ENCODE assay signal across 8 mouse cellular contexts in genomic region chr5:101365364-101365763, GRCm38 (mm10).
DNase-seq lines count a peak whose midpoint lies in the region; ATAC-seq lines count a peak whose summit lies in the region.

No protein-coding gene starts in this region.

- no peak overlapping the region for H3K4me2 ChIP-seq in intestine, embryonic 16.5 days (ENCODE audit: low read depth, low read length)
- no peak overlapping the region for H3K4me2 ChIP-seq in midbrain, embryonic 15.5 days

- DNase-seq in R1 (ENCODE audit: low read depth, low spot score), result peak; percentile 52
- DNase-seq in brain, embryonic 18.5 days (ENCODE audit: low read depth, low spot score), result peak; percentile 20
- peak; percentile 63 for DNase-seq in forebrain, embryonic 10.5 days (ENCODE audit: extremely low spot score, low spot score)
- DNase-seq in left cerebral cortex, postnatal 10 days (ENCODE audit: extremely low spot score in 1 of 2, low spot score in 2 of 2), result peak; percentile 31 to 75
- peak; percentile 21 for DNase-seq in urinary bladder, adult 2 months (ENCODE audit: low spot score)
- DNase-seq in adipocyte (ENCODE audit: low spot score), result no peak

- H3K4me1 ChIP-seq in forebrain, embryonic 10.5 days, result peaks cover 1% of the 10 kb centered on the region; the same call in 1 of the 2 replicates
- no peaks in the 10 kb centered on the region; the same call in 1 of the 2 replicates for H3K4me1 ChIP-seq in intestine, embryonic 16.5 days (ENCODE audit: control insufficient read depth, insufficient read depth, low read length)
- H3K4me1 ChIP-seq in midbrain, embryonic 15.5 days, result no peaks in the 10 kb centered on the region

- no peak overlapping the region for H3K27ac ChIP-seq in forebrain, embryonic 10.5 days
- no peak overlapping the region for H3K27ac ChIP-seq in intestine, embryonic 16.5 days (ENCODE audit: low read length)
- no peak overlapping the region for H3K27ac ChIP-seq in midbrain, embryonic 15.5 days

- H3K9ac ChIP-seq in intestine, embryonic 16.5 days (ENCODE audit: low read depth, low read length), result no peak overlapping the region
- H3K9ac ChIP-seq in midbrain, embryonic 15.5 days, result no peak overlapping the region

- H3K36me3 ChIP-seq in forebrain, embryonic 10.5 days (replicated peaks), result no peaks in the 10 kb centered on the region
- H3K36me3 ChIP-seq in intestine, embryonic 16.5 days (ENCODE audit: control insufficient read depth, insufficient read depth, low read length), result no peaks in the 10 kb centered on the region
- no peaks in the 10 kb centered on the region for H3K36me3 ChIP-seq in midbrain, embryonic 15.5 days (replicated peaks)

- ATAC-seq in intestine, embryonic 16.5 days, result peak; percentile 87
- peak; percentile 56; the same call in 1 of the 2 replicates for ATAC-seq in midbrain, embryonic 15.5 days (replicated peaks)

- no peaks in the 10 kb centered on the region for H3K9me3 ChIP-seq in forebrain, embryonic 10.5 days
- no peaks in the 10 kb centered on the region for H3K9me3 ChIP-seq in intestine, embryonic 16.5 days (ENCODE audit: control insufficient read depth, low read length)
- H3K9me3 ChIP-seq in midbrain, embryonic 15.5 days, result no peaks in the 10 kb centered on the region

- intact Hi-C loops in left cerebral cortex, postnatal 10 days (cut with DNase I), result loop anchor here (5.0 kb wide), 1 partner anchor 302 kb away; no protein-coding TSS in a partner anchor

- 14% methylated on average over 11 of the region's 11 CpGs for WGBS in forebrain, embryonic 10.5 days
- WGBS in intestine, embryonic 16.5 days, result 10% methylated on average over 11 of the region's 11 CpGs
- WGBS in midbrain, embryonic 15.5 days, result 13% methylated on average over 11 of the region's 11 CpGs

- H3K4me3 ChIP-seq in forebrain, embryonic 10.5 days, result no peak overlapping the region
- H3K4me3 ChIP-seq in intestine, embryonic 16.5 days (ENCODE audit: low read length), result no peak overlapping the region
- no peak overlapping the region for H3K4me3 ChIP-seq in midbrain, embryonic 15.5 days

- H3K27me3 ChIP-seq in forebrain, embryonic 10.5 days (ENCODE audit: poor library complexity, severe bottlenecking), result peaks cover 72% of the 10 kb centered on the region
- peaks cover 2% of the 10 kb centered on the region; the same call in 1 of the 2 replicates for H3K27me3 ChIP-seq in intestine, embryonic 16.5 days (replicated peaks; ENCODE audit: control insufficient read depth, insufficient read depth, low read length)
- H3K27me3 ChIP-seq in midbrain, embryonic 15.5 days (replicated peaks), result peaks cover 42% of the 10 kb centered on the region
